Mouse (Mus musculus): Measurements from ENCODE around the gene Ulk4. TPM values are rescaled to one million over a fixed set of nuclear protein-coding genes. Genes with fewer than 3 reads are reported as not detected.

Gene Ulk4
- polyA plus RNA-seq, 1 experiment = 5.9 TPM

DNA sequence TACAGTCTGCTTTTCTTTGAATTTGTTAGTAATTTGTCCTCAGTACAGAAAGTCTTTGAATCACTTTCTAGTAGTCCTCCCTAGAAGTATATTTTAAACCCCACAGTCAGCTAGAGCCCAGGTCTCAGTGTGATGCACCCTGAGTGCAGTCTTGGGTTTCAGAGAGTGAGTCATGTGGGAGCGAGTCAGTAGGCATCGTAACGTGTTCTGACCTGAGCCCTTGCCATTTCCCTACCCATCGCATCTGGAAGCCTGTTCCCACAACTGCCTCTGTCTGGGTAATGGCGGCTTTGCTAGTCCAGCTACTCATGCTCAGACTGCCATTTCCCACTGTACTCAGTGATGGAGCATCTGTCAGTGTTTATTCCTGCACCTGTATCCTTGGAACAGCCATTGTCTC is 318.9 kb downstream of the Ulk4 start:
- no peak for DNase-seq (ENCODE audit: extremely low spot score in 1 of 2, low spot score in 1 of 2)

DNA sequence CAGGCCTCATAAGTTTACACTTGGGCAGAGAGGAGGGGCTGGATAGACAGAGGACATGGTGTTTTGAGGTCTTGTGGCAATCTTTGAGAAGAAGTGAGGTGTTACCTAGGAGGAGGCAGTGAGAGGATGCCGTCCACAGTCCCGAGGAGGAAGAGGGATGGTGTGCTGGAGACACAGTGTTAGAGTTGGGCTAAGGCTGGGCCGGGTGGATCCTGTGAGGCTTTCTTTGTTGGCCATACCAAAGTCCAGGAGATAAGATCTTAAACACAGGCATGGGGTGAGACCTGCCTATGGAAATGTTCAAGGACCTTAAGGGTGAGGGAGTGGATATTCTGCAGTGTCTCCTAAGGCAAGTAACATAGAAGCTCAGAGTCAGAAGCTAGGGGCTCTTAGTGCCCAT is 325.1 kb downstream of the Ulk4 start:
- no peak for DNase-seq (ENCODE audit: extremely low spot score in 1 of 2, low spot score in 1 of 2)

DNA sequence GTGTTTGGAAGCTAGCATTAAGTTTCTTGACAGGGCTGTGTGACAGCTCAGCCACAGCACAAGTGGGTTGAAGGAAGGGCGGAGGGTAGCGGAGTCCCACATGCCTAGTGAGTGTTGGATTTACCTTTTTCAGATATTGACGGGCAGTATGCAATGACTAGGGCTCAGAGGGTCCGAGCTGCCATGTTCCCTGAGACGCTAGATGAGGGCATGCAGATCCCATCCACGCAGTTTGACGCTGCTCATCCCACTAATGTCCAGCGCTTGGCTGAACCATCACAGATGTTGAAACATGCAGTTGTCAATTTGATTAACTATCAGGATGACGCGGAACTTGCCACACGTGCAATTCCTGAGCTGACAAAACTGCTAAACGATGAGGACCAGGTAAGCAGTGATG is 326.2 kb downstream of the Ulk4 start:
- no peak for DNase-seq (ENCODE audit: extremely low spot score in 1 of 2, low spot score in 1 of 2)

DNA sequence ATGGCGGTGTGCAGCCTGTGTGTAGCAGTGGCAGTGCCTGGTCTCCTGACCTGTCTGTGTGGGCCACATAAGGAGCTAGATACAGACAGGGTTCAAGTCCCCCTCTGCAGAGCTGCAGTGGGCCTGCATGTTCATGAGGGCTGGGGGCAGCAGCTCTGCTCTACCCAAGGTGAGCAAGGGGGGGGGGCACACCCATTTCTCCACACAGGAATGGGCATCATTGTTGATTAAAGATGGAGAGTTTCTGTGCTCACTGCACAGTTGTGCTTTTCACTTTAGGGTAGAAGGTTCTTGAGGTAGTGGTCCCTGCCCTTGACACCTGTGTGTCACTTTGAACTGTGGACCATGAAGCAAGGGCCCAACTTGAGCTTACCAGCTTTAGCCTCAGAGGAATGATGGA is 328.2 kb downstream of the Ulk4 start:
- no peak for DNase-seq (ENCODE audit: extremely low spot score in 1 of 2, low spot score in 1 of 2)

DNA sequence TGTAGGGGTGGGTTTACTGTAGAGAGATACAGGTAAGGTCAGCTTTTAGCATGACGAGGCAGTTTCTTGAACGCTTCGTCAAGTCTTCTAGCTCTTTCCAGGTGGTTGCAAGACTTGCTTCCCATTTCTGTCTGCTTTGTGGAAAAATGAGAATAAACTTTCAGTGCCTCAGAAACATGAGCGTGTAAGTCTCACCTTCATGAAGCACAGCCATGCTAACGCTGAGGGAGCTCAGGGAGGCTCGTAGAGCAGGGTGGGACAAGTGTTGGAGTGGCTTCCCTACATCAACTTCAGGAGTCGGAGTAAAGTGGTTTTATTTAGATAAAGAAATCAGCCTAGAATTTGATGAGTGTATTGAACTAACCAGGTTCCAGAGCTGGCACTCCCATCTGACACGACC is 330.9 kb downstream of the Ulk4 start:
- no peak for DNase-seq (ENCODE audit: extremely low spot score in 1 of 2, low spot score in 1 of 2)

DNA sequence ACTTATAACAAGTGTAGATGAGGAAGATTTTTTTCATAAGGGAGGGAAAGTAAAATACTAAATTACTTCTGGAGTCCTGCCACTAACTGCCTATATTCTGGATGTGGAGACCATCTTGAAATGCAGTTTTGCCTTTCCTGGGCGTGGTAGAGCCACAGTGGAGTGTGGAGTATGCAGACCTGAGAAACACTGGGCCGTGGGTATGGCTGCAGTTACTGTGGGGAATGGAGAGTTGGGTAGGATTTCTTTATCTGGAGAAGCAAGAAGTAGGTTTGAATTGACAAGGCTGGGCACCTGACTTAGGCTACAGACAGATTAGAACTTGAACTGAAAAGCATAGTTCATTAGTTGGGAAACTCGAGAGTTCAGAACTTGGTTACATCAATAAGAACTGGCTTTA is 332.8 kb downstream of the Ulk4 start:
- DNase-seq (ENCODE audit: extremely low spot score in 1 of 2, low spot score in 1 of 2) = no peak

DNA sequence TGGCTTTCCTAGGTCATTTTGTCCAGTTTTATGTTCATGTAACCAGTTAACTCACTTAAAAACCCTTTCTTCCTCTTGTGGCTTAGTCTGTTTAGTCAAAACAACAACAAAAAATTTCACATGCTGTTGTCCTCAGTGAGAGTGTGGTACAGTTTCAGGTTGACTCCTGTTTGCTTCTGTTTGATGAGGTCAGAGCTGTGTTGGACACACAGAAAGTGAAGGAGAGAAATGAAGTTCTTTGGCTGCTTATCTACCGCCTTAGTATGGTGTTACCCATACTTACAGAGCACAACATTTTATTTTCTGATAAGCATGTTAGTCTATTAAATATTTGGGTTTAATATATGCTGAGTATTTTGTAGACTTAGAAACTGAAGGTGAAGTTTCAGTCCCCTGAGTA is 333.2 kb downstream of the Ulk4 start:
- DNase-seq (ENCODE audit: extremely low spot score in 1 of 2, low spot score in 1 of 2) = no peak

DNA sequence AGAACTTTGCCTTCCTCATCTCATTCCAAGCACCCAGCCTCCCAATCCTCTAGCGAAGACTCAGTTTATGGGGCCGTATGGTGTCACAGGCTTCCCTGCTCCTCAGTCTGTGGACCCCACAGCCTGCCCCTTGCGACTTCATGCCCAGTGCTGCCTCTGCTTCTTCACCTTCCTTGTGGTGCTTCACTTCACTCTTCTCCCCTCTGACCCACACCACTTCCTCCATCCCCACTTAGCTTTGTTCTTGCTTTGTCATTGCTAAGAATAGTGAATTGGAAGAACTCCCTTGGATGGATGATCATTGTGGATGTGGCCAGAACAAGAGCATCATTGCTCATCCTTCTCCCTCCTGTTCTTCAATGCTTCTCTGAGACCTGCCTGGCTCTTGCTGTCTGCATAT is 336.1 kb downstream of the Ulk4 start:
- no peak for DNase-seq (ENCODE audit: extremely low spot score in 1 of 2, low spot score in 1 of 2)

DNA sequence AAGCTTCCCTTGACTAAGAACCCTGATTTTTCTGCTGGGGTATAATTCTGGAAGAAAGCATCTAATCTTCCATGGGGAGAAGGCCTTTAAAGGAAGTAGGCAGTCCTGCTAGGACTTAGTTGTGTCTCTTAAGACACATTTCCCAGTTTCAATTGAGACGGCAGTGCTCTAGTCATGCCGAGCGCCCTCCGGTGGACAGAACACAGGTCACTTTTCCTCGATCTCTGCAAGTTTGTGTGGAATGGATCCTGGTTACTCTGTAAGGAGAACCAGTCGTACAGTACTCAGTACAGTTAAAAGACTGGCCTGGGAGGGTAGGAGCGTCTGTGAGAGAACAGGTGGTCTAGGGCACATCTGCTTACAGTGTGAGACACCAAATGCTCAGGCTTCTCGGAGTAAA is 340.6 kb downstream of the Ulk4 start:
- DNase-seq (ENCODE audit: extremely low spot score in 1 of 2, low spot score in 1 of 2) = peak in 1 of 2 experiments; percentile 84

DNA sequence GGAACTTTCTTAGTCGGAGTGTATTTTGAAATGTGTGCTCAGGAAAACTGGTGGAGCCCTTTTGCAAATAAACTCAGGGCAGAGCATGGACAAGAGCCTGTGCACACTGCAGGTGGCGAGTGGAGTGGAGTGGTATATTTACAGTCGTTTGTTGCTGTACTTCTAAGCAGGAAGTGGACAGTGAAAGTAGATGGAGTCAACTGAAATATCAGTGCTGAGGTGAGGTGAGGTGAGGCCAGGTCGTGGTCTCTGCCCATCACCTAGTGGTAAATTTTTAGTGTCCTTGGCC is 341.4 kb downstream of the Ulk4 start:
- no peak for DNase-seq (ENCODE audit: extremely low spot score in 1 of 2, low spot score in 1 of 2)

DNA sequence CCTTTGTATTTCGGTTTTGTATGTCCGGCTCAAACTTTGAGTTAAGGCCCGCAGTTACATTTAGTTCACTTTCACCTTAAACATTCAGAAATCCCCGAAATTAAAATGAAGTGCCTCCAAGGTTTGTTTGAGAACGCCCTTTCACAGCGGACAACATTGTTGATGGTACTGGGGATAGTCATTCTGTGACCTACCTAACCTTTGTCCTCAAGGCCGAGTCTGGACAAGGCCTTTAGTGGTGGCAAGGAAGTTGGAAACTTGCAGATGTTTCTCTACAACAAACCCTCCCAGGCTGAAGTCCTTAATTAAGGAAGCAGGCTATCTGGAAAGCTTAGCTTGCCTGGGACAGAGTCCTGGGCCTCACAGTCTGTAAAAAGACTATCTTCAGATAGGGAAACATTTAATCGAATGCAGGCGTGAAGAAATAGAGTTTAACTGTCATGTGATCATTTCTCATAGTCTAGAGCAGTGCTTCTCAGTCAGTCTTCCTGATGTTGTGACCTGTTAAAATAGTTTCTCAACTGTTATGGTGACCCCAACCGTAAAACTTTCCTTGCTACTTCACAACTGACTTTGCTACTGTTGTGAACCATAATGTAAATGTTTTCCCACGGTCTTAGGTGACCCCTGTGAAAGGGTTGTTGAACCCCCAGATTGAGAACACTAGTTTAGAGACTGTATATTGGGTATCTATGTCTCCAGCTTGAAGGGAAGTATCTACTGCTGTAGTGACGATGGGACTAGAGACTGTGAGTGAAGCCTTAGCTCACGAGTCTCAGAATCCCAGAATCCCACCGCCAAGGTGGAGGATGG is 342.0 kb downstream of the Ulk4 start:
- no peak for DNase-seq (ENCODE audit: extremely low spot score in 1 of 2, low spot score in 1 of 2)

DNA sequence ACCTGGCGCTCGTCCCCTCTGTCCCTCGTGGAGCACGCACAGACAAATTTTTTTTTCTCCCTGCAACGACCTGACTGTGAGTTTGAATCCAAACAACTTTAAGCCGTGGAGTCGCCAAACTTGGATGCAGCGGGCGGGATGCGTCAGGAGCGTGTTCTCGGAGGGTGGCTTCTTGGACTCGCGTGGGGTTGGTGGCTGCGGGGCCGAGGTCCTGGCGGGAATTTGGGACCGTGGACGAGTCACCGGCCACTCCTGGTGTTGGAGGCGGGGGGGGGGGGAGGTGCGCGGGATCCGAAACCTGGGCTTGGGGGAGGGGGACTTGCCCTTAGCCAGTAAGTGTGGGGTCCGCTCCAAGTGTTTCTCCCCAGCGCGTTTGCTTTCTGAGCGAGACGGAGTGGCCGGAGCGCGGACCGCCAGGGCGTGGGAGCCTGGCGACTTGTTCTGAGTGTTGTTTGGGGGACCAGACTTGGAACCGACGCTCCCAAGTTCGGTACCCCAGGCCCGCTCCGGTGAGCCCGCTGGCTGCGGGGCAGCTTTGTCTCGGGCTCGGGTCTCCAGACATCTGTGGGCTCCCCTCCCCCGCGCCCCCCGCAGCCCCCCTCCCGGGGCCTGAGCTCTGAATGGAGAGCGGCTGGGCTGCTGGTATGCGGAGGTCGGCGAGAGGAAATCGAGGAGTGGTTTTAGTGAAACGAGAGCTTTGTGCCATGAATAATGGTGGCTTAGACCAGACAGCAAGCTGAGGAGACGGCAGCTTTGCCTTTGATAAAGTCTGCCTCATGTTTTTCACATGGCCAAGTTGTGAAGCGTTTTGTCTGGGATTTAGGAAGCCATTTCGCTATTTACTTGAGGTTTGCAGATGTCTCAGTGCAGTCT is 342.9 kb downstream of the Ulk4 start:
- DNase-seq (ENCODE audit: extremely low spot score in 1 of 2, low spot score in 1 of 2) = no peak

DNA sequence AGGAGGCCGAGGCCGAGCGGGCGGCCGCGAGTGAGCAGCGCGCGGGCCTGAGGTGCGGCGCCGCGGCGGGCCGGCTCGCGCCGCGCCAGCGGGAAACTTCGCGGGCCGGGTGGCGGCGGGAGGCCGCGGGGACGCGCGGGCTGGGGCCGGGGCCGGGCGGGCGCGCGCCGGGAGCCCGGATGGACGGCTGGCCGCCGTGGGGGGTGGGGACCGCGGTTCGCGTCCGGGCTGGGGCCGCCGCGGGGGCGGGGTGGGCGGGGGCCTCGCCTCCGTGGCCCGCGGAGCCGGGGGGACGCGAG is 343.5 kb downstream of the Ulk4 start:
- no peak for DNase-seq (ENCODE audit: extremely low spot score in 1 of 2, low spot score in 1 of 2)

DNA sequence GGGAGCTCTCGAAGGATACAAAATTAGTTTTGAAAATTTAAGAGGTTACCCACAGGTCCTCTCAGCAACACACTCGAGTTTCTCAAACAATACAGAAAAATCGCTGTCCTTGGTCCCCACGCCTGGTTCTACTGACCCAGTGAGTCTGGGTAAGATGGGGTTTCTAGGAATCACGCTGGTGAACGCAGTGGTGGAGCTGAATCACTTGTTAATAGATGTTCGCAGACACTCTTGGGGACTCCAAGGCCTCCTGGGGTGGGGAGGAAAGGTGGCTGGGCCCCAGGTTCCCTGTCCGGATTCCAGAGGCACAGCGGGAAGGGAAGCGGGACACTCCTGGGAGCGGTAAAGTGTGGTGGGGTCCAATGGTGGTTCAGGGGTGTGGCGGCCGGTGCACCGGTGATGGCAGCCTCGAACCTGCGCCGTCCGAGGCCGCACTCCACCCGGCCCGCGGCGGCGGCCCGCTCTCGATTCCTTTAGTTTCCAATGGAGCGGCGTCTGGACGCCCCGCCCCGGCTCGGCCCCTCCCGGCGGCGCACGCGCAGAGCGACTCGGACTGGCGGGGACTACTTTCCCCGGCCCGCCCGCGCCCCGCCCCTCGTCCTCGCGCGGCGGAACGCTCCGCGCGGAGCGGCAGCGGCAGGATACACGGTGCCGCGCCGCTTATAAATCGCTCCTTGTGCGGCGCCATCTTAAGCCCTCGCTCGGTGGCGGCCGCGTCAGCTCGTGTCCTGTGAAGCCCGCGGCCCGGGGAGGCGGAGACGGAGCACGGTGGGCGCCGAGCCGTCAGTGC is 344.0 kb downstream of the Ulk4 start:
- peak; percentile 82 to 96 for DNase-seq (ENCODE audit: extremely low spot score in 1 of 2, low spot score in 1 of 2)

DNA sequence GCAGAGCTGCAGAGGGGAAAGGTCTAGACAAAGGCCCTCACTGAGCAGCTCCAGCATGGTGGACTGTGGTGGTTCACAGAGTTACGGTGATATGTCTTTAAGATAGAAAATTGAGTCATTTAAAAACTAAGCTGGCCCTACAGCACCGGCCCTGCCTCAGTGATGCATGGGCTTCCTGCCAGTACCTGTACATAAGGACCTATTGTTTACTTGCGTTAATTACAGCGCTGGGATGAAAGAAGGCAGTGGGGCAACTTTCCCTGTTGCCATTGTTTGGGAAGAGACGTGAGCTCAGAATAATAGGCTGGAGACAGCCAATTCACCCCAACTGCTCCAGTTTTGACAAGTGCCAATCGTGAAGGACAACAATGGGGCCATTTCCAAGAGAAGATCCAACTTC is 344.6 kb downstream of the Ulk4 start:
- DNase-seq (ENCODE audit: extremely low spot score in 1 of 2, low spot score in 1 of 2) = no peak

DNA sequence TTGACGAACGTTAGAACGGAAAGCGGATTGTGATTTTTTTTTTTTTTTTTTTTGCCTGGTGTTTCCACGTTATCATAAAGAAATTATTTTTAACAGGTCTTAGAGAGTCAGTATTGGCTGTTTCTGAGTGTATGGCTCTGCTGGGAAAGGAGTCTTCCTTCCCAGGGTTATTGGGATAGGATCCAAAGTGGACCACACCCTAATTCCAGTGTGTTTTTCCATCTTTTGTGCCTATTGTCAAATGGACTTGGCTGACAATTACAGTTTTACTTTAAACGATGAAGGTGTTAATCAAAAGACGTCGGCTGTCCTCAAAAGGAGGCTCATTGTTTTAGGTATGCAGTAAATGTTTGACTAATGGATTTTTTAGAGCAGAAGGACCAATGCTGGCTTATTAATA is 346.2 kb downstream of the Ulk4 start:
- no peak for DNase-seq (ENCODE audit: extremely low spot score in 1 of 2, low spot score in 1 of 2)

DNA sequence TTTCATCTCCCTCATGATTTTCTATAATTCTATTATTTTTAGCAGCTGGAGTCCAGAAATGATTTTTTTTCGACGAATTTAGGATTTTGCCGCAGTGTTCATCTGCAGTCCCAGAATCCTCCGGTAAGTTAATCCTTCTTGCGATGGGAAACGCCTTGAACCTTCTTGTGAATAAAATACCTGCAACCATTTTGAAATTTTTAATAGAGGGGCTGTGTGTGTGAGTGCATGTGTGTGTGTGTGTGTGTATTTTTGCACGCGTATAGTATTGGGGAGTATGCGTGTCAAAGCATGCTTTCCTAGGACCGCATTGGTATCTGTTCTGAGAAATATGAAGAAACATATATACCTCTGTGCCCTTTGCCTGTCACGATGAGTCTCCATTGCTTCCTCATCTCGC is 347.0 kb downstream of the Ulk4 start:
- no peak for DNase-seq (ENCODE audit: extremely low spot score in 1 of 2, low spot score in 1 of 2)

DNA sequence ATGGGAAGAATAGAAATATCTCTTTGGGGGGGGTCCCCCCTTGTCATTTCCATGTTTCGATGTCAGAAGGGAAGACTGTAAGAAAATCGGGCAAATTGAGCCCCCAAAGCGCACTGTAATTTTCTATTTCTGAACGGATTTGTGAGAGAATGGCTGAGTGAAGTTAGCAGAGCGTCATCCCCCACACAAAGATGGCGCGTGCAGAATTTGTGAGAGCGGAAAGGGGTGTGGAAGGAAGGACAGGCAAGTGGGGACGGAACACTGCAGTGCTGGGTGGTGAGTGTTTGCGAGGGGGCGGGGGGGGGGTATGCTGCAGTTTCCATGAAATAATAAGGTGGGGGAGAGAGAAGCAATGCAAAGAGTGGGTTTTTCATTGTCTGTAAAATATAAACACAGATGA is 347.9 kb downstream of the Ulk4 start, which contains the start of gene Ctnnb1:
Gene Ctnnb1 (plus strand): TSS at position 136 of the 400 bp plus-strand sequence.
- no peak for DNase-seq (ENCODE audit: extremely low spot score in 1 of 2, low spot score in 1 of 2)

DNA sequence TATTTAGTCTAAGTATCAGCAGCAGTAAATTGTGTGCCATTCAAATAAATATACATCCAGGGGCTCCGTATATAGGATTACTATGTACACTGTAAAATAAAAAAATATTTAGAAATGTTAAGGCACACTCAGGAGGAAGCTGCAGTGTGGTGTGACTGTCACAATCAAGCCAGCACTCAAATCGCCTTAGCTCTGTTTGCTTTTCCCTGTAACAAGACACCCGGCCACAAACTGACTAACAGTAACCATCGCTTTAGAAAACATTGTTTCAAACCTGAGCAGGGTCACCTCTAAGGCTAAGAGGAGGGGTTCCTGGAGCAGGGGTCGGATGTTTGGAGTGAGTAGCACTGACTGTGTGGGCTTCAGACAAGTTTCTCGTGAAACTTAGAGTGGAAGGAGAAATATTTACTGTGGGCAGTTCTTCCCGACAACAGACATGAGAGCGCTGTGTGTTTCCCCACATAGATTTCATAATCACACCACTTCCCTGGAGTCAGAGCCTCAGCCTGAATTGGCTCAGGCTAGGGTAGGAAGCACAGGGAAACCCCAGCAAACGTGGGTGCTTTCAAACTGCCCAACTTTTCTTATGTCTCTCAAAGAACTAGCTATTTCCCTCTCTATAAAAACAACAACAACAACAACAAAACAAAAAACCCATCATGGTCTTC is 349.9 kb downstream of the Ulk4 start:
- DNase-seq (ENCODE audit: extremely low spot score in 1 of 2, low spot score in 1 of 2) = no peak

DNA sequence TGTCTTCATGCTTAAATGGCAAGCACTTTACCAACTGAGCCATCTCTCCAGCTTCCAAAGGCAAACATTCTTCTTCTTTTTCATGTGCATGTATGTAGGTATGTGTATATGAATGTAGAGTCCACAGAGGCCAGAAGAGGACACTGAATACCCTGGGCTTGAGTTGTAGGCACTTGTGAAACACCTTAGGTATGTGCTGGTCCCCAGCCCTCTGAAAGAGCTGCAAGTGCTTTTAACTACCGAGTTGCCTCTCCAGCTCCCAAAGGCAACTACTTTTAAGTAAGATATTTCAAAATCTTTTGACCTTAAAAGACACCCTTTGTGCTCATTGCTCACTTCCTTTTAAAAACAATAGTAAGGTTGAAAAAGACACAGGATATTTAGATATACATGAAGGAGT is 350.9 kb downstream of the Ulk4 start:
- no peak for DNase-seq (ENCODE audit: extremely low spot score in 1 of 2, low spot score in 1 of 2)

DNA sequence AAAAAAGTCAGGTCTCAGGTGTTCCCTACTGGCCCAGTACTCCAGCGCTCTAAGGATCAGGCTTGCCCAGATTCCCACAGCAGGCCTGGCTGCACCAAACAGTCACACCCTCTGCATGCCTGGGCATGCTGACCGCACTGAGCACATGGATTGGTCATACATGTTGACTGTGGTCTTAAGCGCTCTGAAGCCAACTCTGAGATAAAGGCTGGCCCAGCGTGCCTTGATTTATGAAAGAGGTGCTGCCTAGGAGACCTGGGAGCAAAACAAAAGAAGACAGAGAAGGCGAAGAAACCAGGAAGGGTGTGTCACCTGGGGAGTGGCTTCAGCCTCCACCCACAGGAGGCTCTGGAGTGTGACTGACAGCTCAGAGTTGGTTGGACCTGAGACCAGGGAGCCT is 357.9 kb downstream of the Ulk4 start:
- DNase-seq (ENCODE audit: extremely low spot score in 1 of 2, low spot score in 1 of 2) = no peak

Measured in frontal cortex, adult 2 months (tissue).